Mouse (Mus musculus) liver, postnatal 0 days (tissue): ENCODE measurements at regions not wholly inside any gene's neighbourhood (a gene's known extent, or its start where the extent isn't known, plus 50 kb on each side); places are given as distances from the start of the nearest gene placed in this dataset.

Experiments used
- ATAC-seq: fragments of 200-750 bp; cut with Nextera tagmentation; 2 replicates; pipeline ENCODE4 v1.8.0; 2017; ENCODE audit warnings: mild to moderate bottlenecking, moderate library complexity
- DNase-seq: peaks from one replicate; pipeline ENCODE4 v3.0.0-alpha.2; 2016
- H3K27ac ChIP-seq: fragments of 300-500 bp; sonication (generic); 2 replicates; pipeline ENCODE4 v1.5.1; 2014; ENCODE audit warnings: antibody characterized with exemption, moderate library complexity, mild to moderate bottlenecking, low read depth
- H3K27me3 ChIP-seq: fragments of 300-500 bp; sonication (generic); 2 replicates; pipeline ENCODE4 v1.6.1; 2014; ENCODE audit warnings: low read length, control low read depth, mixed read lengths; ENCODE audit not compliant: insufficient read depth
- H3K36me3 ChIP-seq: fragments of 300-500 bp; sonication (generic); replicated peaks from 2 replicates; pipeline ENCODE4 v1.6.1; 2014; ENCODE audit warnings: mild to moderate bottlenecking, control low read depth, low read length, moderate library complexity, mixed read lengths; ENCODE audit not compliant: insufficient read depth
- H3K4me1 ChIP-seq: fragments of 300-500 bp; sonication (generic); 2 replicates; pipeline ENCODE4 v1.6.1; 2014; ENCODE audit warnings: antibody characterized with exemption, mild to moderate bottlenecking, control low read depth; ENCODE audit not compliant: insufficient read depth
- H3K4me2 ChIP-seq: fragments of 300-500 bp; sonication (generic); 2 replicates; pipeline ENCODE4 v1.6.1; 2014; ENCODE audit warnings: low read depth, mild to moderate bottlenecking, low read length, moderate library complexity, mixed read lengths
- H3K4me3 ChIP-seq: fragments of 300-500 bp; sonication (generic); 2 replicates; pipeline ENCODE4 v1.5.1; 2014; ENCODE audit warnings: low read depth, low read length
- H3K9ac ChIP-seq: fragments of 300-500 bp; sonication (generic); replicated peaks from 2 replicates; pipeline ENCODE4 v1.6.1; 2014; ENCODE audit warnings: mild to moderate bottlenecking, moderate library complexity
- H3K9me3 ChIP-seq: fragments of 300-500 bp; sonication (generic); 2 replicates; pipeline ENCODE4 v1.6.1; 2016; ENCODE audit warnings: mild to moderate bottlenecking, control low read depth, low read length, mixed read lengths
- CTCF ChIP-seq: sonication (generic); IDR thresholded peaks from 2 replicates; pipeline ENCODE4 v1.5.1; 2016; ENCODE audit warnings: antibody characterized with exemption, low read depth
- EP300 ChIP-seq: IDR thresholded peaks from 2 replicates; pipeline ENCODE4 v1.6.1; 2016; ENCODE audit warnings: antibody characterized with exemption, low read depth, mild to moderate bottlenecking
- WGBS: fragments of 180-500 bp; shearing (Covaris S2); extraction: QIAGEN DNeasy Blood & Tissue Kit; methylation state at CpG from one replicate; pipeline ENCODE4 v1.1.7; 2014; ENCODE audit not compliant: insufficient replicate concordance; 5-methylcytosine and 5-hydroxymethylcytosine counted together

GRCm38 (mm10) chr5:21109030-21109429 is 53.3 kb upstream of the Ptpn12 start:
- no peaks in the 10 kb centered on the region for H3K36me3 ChIP-seq
- H3K4me1 ChIP-seq, result no peaks in the 10 kb centered on the region
- H3K9me3 ChIP-seq, result no peaks in the 10 kb centered on the region
- 68% methylated on average over 1 of the region's 1 CpGs for WGBS
- no peak overlapping the region for H3K27ac ChIP-seq
- ATAC-seq (no peak), DNase-seq (no peak)
- TF ChIP-seq CTCF, result no peak
- no peak for TF ChIP-seq EP300
- no peak overlapping the region for H3K4me2 ChIP-seq
- no peak overlapping the region for H3K9ac ChIP-seq
- H3K27me3 ChIP-seq, result no peaks in the 10 kb centered on the region
- H3K4me3 ChIP-seq, result no peak overlapping the region

GRCm38 (mm10) chr5:21113377-21113776 is 57.7 kb upstream of the Ptpn12 start:
- no peak for ATAC-seq
- no peak overlapping the region for H3K4me2 ChIP-seq
- no peaks in the 10 kb centered on the region for H3K36me3 ChIP-seq
- H3K9me3 ChIP-seq, result no peaks in the 10 kb centered on the region
- no peak overlapping the region for H3K9ac ChIP-seq
- H3K4me1 ChIP-seq, result no peaks in the 10 kb centered on the region
- H3K4me3 ChIP-seq, result no peak overlapping the region
- no peak overlapping the region for H3K27ac ChIP-seq
- TF ChIP-seq CTCF (no peak), EP300 (no peak)
- DNase-seq, result no peak
- 60% methylated on average over 2 of the region's 2 CpGs for WGBS
- H3K27me3 ChIP-seq, result no peaks in the 10 kb centered on the region

GRCm38 (mm10) chr5:21115552-21115951 is 59.8 kb upstream of the Ptpn12 start:
- no peak overlapping the region for H3K4me3 ChIP-seq

GRCm38 (mm10) chr5:21123081-21123480 is 63.0 kb upstream of the Gsap start:
- no peak overlapping the region for H3K9ac ChIP-seq
- DNase-seq (no peak), ATAC-seq (no peak)
- H3K4me2 ChIP-seq, result no peak overlapping the region
- no peaks in the 10 kb centered on the region for H3K4me1 ChIP-seq
- H3K4me3 ChIP-seq, result no peak overlapping the region
- TF ChIP-seq EP300 (no peak), CTCF (no peak)
- H3K36me3 ChIP-seq, result no peaks in the 10 kb centered on the region
- H3K9me3 ChIP-seq, result no peaks in the 10 kb centered on the region
- no peak overlapping the region for H3K27ac ChIP-seq
- no peaks in the 10 kb centered on the region for H3K27me3 ChIP-seq
- 48% methylated on average over 1 of the region's 1 CpGs for WGBS

More at GRCm38 (mm10) chr5:21115552-21115951, 59.8 kb upstream of the Ptpn12 start:
- Histone ChIP-seq H3K9me3 (no peaks in the 10 kb centered on the region), H3K4me1 (no peaks in the 10 kb centered on the region), H3K9ac (no peak overlapping the region), H3K36me3 (no peaks in the 10 kb centered on the region), H3K27me3 (no peaks in the 10 kb centered on the region), H3K4me2 (no peak overlapping the region), H3K27ac (no peak overlapping the region)
- DNase-seq (no peak), ATAC-seq (no peak)
- TF ChIP-seq EP300, result no peak
- TF ChIP-seq CTCF, result no peak
- WGBS, result 77% methylated on average over 1 of the region's 1 CpGs

DNA sequence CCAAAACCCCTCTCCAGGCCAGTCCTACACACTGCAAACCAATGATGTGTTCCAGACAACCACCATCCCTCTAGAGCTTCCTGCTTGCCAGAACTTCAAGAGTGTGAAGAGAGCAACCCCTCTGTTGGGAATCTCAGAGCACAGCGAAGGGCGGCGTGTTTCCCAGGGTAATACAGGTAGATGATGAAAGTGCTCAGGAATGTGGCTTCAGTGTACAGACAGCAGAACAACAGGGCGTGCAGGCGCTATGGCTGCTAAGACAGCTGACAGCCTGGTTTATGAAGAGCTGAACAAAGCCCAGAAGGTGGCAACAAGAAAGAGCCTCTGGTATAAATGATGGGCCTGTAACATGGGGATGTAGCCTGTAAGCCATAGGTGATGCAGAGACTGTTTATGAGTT is 61.0 kb upstream of the Gsap start:
- ATAC-seq (no peak), DNase-seq (no peak)
- no peaks in the 10 kb centered on the region for H3K9me3 ChIP-seq
- H3K27me3 ChIP-seq, result no peaks in the 10 kb centered on the region
- H3K36me3 ChIP-seq, result no peaks in the 10 kb centered on the region
- H3K9ac ChIP-seq, result no peak overlapping the region
- TF ChIP-seq EP300 (no peak), CTCF (no peak)
- H3K4me3 ChIP-seq, result no peak overlapping the region
- no peak overlapping the region for H3K4me2 ChIP-seq
- no peak overlapping the region for H3K27ac ChIP-seq
- H3K4me1 ChIP-seq, result no peaks in the 10 kb centered on the region
- 76% methylated on average over 5 of the region's 5 CpGs for WGBS

- TF ChIP-seq EP300 (peak; percentile 21; the same call in 1 of the 2 replicates), CTCF (no peak)
- ATAC-seq (peak; percentile 70), DNase-seq (peak; percentile 21)
- 0 out of 2 replicates have a peak overlapping the region, but pooled peaks have one; percentile 14 for H3K4me2 ChIP-seq
- 0 out of 2 replicates have a peak overlapping the region, but pooled peaks have one; percentile 46 for H3K27ac ChIP-seq
- no peaks in the 10 kb centered on the region for H3K27me3 ChIP-seq
- no peaks in the 10 kb centered on the region for H3K4me1 ChIP-seq
- H3K36me3 ChIP-seq, result no peaks in the 10 kb centered on the region
- H3K9ac ChIP-seq, result no peak overlapping the region
- no peak overlapping the region for H3K4me3 ChIP-seq
- no peaks in the 10 kb centered on the region for H3K9me3 ChIP-seq
- WGBS, result 69% methylated on average over 2 of the region's 2 CpGs
Observed at GRCm38 (mm10) chr5:21131173-21131572, 54.9 kb upstream of the Gsap start.

DNA sequence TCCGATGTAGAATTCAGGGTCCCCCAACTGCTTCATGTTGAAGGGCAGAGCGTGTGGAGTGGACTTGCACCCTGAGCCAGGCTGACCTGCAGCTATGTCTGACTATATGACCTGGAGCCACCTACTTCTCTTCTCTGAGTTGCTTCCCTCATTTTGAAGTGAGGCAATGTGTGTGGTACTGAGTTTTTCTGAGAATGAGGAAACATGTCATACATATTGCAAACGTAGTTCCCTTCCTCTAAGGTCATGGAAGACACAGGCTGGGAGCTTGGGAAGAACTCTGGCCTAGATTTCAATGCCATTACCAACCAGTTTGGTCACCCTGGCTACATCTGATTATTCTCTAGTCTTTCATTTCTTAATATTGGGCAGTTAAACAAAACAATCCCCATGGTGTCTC is 54.1 kb upstream of the Gsap start:
- DNase-seq (no peak), ATAC-seq (peak; percentile 64)
- Histone ChIP-seq H3K9me3 (no peaks in the 10 kb centered on the region), H3K27ac (peak overlapping the region; percentile 46; the same call in 1 of the 2 replicates), H3K27me3 (no peaks in the 10 kb centered on the region), H3K36me3 (no peaks in the 10 kb centered on the region), H3K4me2 (no peak overlapping the region), H3K4me3 (no peak overlapping the region), H3K4me1 (no peaks in the 10 kb centered on the region), H3K9ac (no peak overlapping the region)
- TF ChIP-seq CTCF (no peak), EP300 (no peak)
- WGBS, result 62% methylated on average over 3 of the region's 3 CpGs
